Mouse (Mus musculus) CH12.LX (cell line): Measurements from ENCODE around the gene Gm21411. TPM values are rescaled to one million over a fixed set of nuclear protein-coding genes. Genes with fewer than 3 reads are reported as not detected.

ENCODE experiments used
- polyA plus RNA-seq: library from polyadenylated mRNA; unstranded; fragments of >175 nt; gene quantifications from 2 replicates; pipeline ENCODE4 v1.2.1, GENCODE M21; 2012; ENCODE audit warnings: low read depth; ENCODE audit not compliant: insufficient read length
- total RNA-seq, 2 experiments: library from RNA; depleted of rRNA; stranded (reverse); fragments of 300-350 nt in 1 of 2; fragments of >200 nt in 1 of 2; gene quantifications; 2 replicates each; pipeline ENCODE4 v1.2.3; 2012 to 2014

The Gm21411 gene
- total and polyA plus RNA-seq, 3 experiments, result 1.0 TPM; not detected in 2

Other genes with a start within 250 kb of the Gm21411 start
- not detected in 2 replicates for gene Zfp989, start 62.4 kb upstream of the Gm21411 start, total RNA-seq (2012; rRNA removed)
- not detected in 2 replicates for gene Zfp989, start 62.4 kb upstream of the Gm21411 start, total RNA-seq (2014; rRNA removed)
- gene Zfp989, start 62.4 kb upstream of the Gm21411 start, polyA plus RNA-seq, result not detected in 2 replicates
- 0.04 TPM in 1 of 2 replicates, not detected in the other for gene Rex2, start 112.3 kb upstream of the Gm21411 start, total RNA-seq (2012; rRNA removed)
- gene Rex2, start 112.3 kb upstream of the Gm21411 start, total RNA-seq (2014; rRNA removed), result not detected in 2 replicates
- gene Rex2, start 112.3 kb upstream of the Gm21411 start, polyA plus RNA-seq, result not detected in 2 replicates
- 1.4 and 2.0 TPM in 2 replicates for gene Zfp991, start 222.4 kb upstream of the Gm21411 start, total RNA-seq (2012; rRNA removed)
- gene Zfp991, start 222.4 kb upstream of the Gm21411 start, total RNA-seq (2014; rRNA removed), result 2.6 and 5.0 TPM in 2 replicates
- 3.8 and 3.9 TPM in 2 replicates for gene Zfp991, start 222.4 kb upstream of the Gm21411 start, polyA plus RNA-seq